Mouse (Mus musculus) forebrain, embryonic 13.5 days (tissue): ENCODE measurements around the gene C1qtnf2. TPM values are rescaled to one million over a fixed set of nuclear protein-coding genes. Genes with fewer than 3 reads are reported as not detected.

Experiments used
- ATAC-seq: fragments of 200-750 bp; cut with Nextera tagmentation; 2 replicates; pipeline ENCODE4 v1.8.0; 2017
- H3K27ac ChIP-seq: fragments of 300-500 bp; sonication (generic); 2 replicates; pipeline ENCODE4 v1.5.1; 2015; ENCODE audit warnings: inconsistent platforms, mild to moderate bottlenecking, moderate library complexity
- H3K27me3 ChIP-seq: fragments of 300-500 bp; sonication (generic); 2 replicates; pipeline ENCODE4 v1.6.1; 2015; ENCODE audit warnings: mild to moderate bottlenecking, inconsistent platforms
- H3K36me3 ChIP-seq: fragments of 300-500 bp; sonication (generic); 2 replicates; pipeline ENCODE4 v1.6.1; 2015; ENCODE audit warnings: mild to moderate bottlenecking, inconsistent platforms; ENCODE audit not compliant: poor library complexity, severe bottlenecking
- H3K4me1 ChIP-seq: fragments of 300-500 bp; sonication (generic); 2 replicates; pipeline ENCODE4 v1.6.1; 2015; ENCODE audit warnings: inconsistent platforms
- H3K4me2 ChIP-seq: fragments of 300-500 bp; sonication (generic); 2 replicates; pipeline ENCODE4 v1.6.1; 2015; ENCODE audit warnings: inconsistent platforms, mild to moderate bottlenecking, moderate library complexity
- H3K4me3 ChIP-seq: fragments of 300-500 bp; sonication (generic); 2 replicates; pipeline ENCODE4 v1.5.1; 2015; ENCODE audit warnings: mild to moderate bottlenecking, inconsistent platforms
- H3K9ac ChIP-seq: fragments of 300-500 bp; sonication (generic); 2 replicates; pipeline ENCODE4 v1.6.1; 2015; ENCODE audit warnings: mild to moderate bottlenecking, inconsistent platforms
- H3K9me3 ChIP-seq: fragments of 300-500 bp; sonication (generic); replicated peaks from 2 replicates; pipeline ENCODE4 v1.6.1; 2016; ENCODE audit warnings: inconsistent platforms
- WGBS: fragments of 180-500 bp; shearing (Covaris S2); methylation state at CpG from one replicate; pipeline ENCODE4 v1.1.7; 2015; 5-methylcytosine and 5-hydroxymethylcytosine counted together
- polyA plus RNA-seq: library from polyadenylated mRNA; unstranded; fragments of >200 nt; fragmentation: Nextera tagmentation; extraction: Ambion mirVana; gene quantifications from 2 replicates; pipeline ENCODE4 v1.2.1, GENCODE M21; 2015

The C1qtnf2 gene
- polyA plus RNA-seq, 1 experiment from 2014 or later = 2.2 TPM

DNA sequence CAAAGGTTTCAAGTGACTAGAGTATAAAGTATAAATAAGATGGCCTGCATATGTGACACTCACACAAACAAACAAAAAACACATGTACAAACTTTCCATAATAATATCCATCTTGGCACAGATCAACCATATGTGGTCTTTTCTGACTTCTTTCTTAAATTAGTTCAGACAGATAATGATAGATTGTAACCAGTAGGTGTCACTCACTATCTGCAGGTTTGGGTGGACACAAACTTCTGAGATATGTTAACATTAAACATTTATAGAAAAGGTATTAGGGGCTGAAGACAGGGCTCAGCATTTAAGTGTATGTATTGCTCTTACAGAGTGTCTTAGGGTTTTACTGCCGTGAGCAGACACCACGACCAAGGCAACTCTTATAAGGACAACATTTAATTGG is 21.8 kb upstream of the C1qtnf2 start:
- 76% methylated on average over 2 of the region's 2 CpGs for WGBS

DNA sequence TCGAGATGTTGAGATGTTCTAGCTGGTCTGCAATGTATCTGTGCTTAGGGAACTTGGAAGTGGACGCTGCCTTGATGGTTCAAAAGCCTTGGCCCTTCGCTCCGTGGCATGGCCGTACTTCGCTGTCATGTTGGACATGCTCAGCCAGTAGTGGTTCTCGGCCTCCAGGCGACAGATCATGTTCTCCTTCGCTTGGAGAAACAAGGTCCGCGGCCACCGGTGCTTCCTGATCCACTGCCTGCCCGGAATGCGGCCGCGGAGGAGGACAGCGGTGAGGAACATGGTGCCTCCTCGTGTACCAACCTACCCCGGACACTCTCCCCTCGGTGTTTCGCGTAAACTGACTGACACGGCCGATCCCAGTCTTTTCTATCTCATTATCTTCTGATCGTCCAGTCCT is 10.9 kb upstream of the C1qtnf2 start:
- no peak overlapping the region for H3K27ac ChIP-seq
- H3K4me2 ChIP-seq = no peak overlapping the region
- H3K9ac ChIP-seq = no peak overlapping the region
- no peaks in the 10 kb centered on the region for H3K4me1 ChIP-seq
- H3K27me3 ChIP-seq = no peaks in the 10 kb centered on the region
- H3K4me3 ChIP-seq = no peak overlapping the region
- no peak for ATAC-seq
- no peaks in the 10 kb centered on the region for H3K36me3 ChIP-seq
- H3K9me3 ChIP-seq = 0 out of 2 replicates have a peak, but pooled peaks cover 4% of the 10 kb centered on the region
- WGBS = 94% methylated on average over 25 of the region's 25 CpGs

More for the DNA sequence above, 21.8 kb upstream of the C1qtnf2 start:
- no peak for ATAC-seq
- H3K4me3 ChIP-seq = no peak overlapping the region
- H3K27me3 ChIP-seq = no peaks in the 10 kb centered on the region
- H3K9me3 ChIP-seq = no peaks in the 10 kb centered on the region
- H3K4me1 ChIP-seq = no peaks in the 10 kb centered on the region
- H3K36me3 ChIP-seq = peaks cover 11% of the 10 kb centered on the region
- H3K27ac ChIP-seq = no peak overlapping the region
- no peak overlapping the region for H3K4me2 ChIP-seq
- H3K9ac ChIP-seq = no peak overlapping the region

DNA sequence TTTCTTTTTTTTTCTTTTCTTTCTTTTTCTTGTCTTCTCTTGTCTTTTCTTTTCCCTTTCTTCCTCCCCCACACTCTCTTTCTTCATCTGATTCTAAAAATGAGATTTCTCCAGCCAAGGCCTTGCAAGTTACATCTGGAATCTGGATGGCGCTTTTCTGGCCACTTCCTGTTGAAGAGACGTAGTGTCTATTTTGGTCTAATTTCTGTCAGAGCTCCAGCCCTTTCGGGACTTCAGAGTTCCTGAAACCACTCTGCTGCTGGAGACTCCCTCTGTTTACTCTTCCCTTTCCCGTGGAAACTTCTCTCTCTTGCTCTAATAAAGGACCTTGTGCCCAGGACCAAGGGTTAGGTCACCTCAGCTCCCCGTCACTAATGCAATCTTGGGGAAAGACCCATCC is 4.0 kb upstream of the C1qtnf2 start:
- Histone ChIP-seq H3K27me3 (peaks cover 4% of the 10 kb centered on the region; the same call in 1 of the 2 replicates), H3K4me2 (no peak overlapping the region), H3K9ac (no peak overlapping the region), H3K9me3 (no peaks in the 10 kb centered on the region), H3K4me3 (no peak overlapping the region), H3K4me1 (peaks cover 7% of the 10 kb centered on the region), H3K36me3 (no peaks in the 10 kb centered on the region), H3K27ac (no peak overlapping the region)
- 78% methylated on average over 5 of the region's 5 CpGs for WGBS
- no peak for ATAC-seq

DNA sequence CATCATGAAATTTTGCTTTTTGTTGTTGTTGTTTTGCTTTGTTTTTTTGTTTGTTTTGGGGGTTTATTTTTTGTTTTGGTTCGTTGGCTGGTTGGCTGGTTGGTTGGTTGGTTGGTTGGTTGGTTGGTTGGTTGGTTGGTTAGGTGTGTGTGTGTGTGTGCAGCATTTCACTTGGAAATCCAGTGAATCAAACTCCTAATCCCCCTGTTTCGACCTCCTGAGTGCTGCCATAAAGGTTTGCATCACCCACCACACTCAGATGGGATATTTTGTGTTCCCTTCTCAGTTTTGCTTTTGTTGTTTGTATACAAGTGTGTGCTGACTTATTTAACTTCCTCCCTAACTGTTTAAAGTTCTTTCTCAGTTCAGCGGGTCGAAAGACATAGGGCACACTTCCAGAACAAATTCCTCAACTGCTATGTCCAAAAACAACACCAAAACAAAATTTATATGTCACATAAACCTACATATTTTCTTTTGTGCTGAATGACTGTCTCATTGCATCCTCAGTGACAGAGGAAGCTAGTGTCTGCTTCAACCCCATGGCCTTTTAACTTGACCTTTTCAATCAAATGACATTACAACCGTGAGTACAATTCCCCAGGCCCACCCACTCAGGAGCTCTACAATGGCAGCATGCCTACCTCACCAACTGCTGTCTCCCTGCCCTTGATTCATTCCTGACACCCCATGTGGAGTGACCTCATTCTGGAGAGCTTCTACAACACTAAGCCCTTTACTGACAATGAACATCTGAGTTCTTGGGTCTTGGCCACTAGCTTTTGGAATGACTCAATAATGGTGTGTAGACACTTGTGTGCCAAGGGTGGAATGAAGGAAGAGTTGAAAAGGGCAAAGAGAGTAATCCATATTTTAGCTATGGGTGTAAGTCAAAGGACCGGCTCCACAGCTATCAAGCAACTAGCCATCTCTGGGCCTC is 2.9 kb upstream of the C1qtnf2 start:
- Histone ChIP-seq H3K36me3 (no peaks in the 10 kb centered on the region), H3K4me2 (no peak overlapping the region), H3K27me3 (peaks cover 4% of the 10 kb centered on the region; the same call in 1 of the 2 replicates), H3K4me1 (peaks cover 7% of the 10 kb centered on the region), H3K9ac (no peak overlapping the region), H3K9me3 (no peaks in the 10 kb centered on the region), H3K27ac (no peak overlapping the region), H3K4me3 (no peak overlapping the region)
- no peak for ATAC-seq
- whole genome bisulfite sequencing = 72% methylated on average over 6 of the region's 6 CpGs

DNA sequence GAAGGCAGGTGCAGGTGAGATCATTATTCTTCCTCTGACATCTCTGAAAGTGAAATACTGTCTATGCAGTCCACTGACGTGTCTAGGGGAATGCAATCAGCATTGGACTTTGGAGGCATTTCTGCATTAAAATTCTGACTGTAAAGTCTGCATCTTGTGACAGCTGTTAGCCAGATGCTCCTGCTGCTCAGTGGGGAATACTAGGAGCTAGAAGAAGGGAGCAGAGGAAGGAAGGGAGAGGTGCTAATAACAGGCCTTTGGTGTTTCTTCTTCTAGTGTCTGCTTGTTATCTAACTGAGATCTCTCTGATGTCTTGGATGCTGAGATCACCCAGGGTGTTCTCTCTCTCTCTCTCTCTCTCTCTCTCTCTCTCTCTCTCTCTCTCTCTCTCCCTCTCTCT is 961 bp upstream of the C1qtnf2 start:
- Histone ChIP-seq H3K27ac (no peak overlapping the region), H3K27me3 (peaks cover 4% of the 10 kb centered on the region; the same call in 1 of the 2 replicates), H3K4me3 (no peak overlapping the region), H3K4me2 (no peak overlapping the region), H3K9me3 (no peaks in the 10 kb centered on the region), H3K36me3 (no peaks in the 10 kb centered on the region), H3K9ac (no peak overlapping the region), H3K4me1 (peaks cover 7% of the 10 kb centered on the region)
- no peak for ATAC-seq
- WGBS = 82% methylated on average over 1 of the region's 1 CpGs

DNA sequence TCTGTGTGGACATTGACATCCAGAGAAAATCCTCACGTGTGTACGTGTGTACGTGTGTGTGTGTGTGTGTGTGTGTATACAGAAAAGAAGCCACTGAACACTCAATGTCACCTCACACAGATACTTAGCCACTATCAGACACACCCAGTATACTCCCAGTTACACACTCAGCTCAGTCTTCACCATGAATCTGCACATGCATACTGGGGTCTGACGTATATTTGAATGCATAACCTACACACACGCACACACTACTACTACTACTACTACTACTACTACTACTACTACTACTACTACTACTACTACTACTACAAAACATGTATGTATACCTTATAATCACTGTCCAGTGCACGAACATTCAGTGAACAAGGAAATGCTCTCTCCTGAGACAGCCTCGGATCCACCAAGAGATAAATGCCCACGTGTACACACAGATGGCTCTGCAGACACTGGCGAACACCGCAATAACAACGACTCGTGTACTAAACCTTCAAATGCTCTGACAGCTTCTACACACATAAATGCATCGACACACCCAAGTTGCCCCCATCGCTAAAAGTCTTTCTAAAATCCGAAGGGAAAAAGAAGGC is 346 bp upstream of the C1qtnf2 start:
- H3K9me3 ChIP-seq = no peaks in the 10 kb centered on the region
- peak overlapping the region; percentile 35 for H3K4me3 ChIP-seq
- 59% methylated on average over 15 of the region's 15 CpGs for WGBS
- H3K27me3 ChIP-seq = peaks cover 4% of the 10 kb centered on the region; the same call in 1 of the 2 replicates
- no peaks in the 10 kb centered on the region for H3K36me3 ChIP-seq
- ATAC-seq = peak; percentile 61
- H3K4me2 ChIP-seq = peak overlapping the region; percentile 63
- H3K4me1 ChIP-seq = peaks cover 7% of the 10 kb centered on the region
- H3K27ac ChIP-seq = no peak overlapping the region
- no peak overlapping the region for H3K9ac ChIP-seq

DNA sequence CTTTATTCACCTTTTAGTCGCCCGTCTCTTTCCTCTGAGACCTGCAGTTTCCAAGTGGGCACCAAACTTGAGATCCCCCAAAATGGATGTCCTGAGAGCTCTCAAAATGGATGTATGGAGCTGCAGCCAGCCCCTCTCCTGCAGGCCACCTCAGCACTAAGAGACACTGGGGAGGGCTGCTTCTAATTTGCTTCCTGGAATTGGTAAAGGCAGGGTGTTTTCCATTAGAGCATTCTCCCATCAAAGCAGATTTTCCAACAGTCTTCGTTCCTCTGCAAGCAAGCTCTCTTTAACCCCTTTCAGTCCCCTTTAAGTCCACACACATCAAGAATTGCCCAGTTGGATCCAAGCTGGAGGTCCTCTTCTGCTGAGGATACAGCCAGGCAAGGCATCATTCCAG is 5.3 kb downstream of the C1qtnf2 start:
- WGBS = 96% methylated on average over 3 of the region's 3 CpGs
- Histone ChIP-seq H3K4me3 (no peak overlapping the region), H3K4me1 (peaks cover 6% of the 10 kb centered on the region), H3K9me3 (no peaks in the 10 kb centered on the region), H3K27me3 (peaks cover 4% of the 10 kb centered on the region), H3K36me3 (no peaks in the 10 kb centered on the region), H3K9ac (no peak overlapping the region), H3K27ac (no peak overlapping the region), H3K4me2 (no peak overlapping the region)
- ATAC-seq = no peak

DNA sequence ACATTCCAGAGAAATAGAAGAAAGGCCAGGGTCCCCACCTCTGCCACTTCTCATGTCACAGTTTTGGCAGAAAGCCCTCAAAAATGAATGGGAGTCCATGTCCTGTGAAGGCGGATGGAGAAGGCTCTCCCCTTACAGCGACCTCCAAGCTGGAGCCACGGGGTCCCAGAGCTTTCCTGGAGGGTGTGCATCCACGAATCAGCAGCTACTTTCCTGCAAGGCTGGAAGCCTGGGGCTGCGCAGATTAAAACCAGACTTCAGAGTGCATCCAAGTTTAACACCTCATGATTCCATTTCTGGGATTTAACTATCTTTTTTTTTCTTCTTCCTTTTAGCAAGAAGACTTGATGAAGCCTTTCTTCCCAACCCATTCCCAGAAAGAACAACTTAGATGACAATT is 6.5 kb downstream of the C1qtnf2 start:
- peaks cover 8% of the 10 kb centered on the region; the same call in 1 of the 2 replicates for H3K4me1 ChIP-seq
- H3K4me2 ChIP-seq = no peak overlapping the region
- ATAC-seq = no peak
- no peaks in the 10 kb centered on the region for H3K36me3 ChIP-seq
- H3K9ac ChIP-seq = no peak overlapping the region
- H3K27me3 ChIP-seq = no peaks in the 10 kb centered on the region; the same call in 1 of the 2 replicates
- no peak overlapping the region for H3K4me3 ChIP-seq
- H3K9me3 ChIP-seq = no peaks in the 10 kb centered on the region
- 57% methylated on average over 5 of the region's 5 CpGs for WGBS
- no peak overlapping the region for H3K27ac ChIP-seq

DNA sequence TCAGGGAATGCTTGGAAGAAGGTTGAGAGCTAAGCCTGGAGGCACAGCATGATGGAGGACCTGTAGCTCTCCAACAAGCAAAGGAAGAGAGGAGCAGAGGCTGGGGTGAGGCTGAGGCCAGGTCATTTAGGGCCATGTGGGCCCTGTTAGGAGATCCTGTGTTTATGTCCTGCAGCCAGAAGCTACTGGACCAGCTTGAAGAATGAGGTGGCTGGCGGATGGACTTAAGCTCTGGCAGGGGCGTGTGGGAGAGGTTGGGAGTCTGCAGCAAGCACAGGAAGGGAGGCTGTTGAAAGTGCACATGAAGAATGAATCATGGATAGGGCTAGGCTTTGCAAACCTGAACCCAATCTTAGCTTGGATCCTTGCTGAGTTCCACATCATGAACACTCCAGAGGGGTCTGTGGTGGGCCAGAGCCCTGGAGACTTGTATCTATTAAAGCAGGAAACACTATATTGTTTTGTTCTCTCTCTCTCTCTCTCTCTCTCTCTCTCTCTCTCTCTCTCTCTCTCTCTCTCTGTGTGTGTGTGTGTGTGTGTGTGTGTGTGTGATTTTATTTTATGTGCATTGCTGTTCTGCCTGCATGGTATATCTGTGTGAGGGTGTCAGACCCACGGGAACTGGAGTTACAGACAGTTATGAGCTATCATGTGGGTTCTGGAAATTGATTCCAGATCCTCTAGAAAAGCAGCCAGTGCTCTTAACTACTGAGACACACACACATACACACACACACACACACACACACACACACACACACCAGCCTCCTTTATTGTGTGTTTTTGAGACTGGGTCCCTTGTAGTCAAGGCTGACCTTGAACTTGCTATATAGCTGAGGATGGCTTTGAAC is 7.8 kb downstream of the C1qtnf2 start:
- Histone ChIP-seq H3K36me3 (no peaks in the 10 kb centered on the region), H3K27ac (no peak overlapping the region), H3K4me2 (no peak overlapping the region), H3K4me3 (no peak overlapping the region), H3K9ac (no peak overlapping the region), H3K4me1 (peaks cover 8% of the 10 kb centered on the region; the same call in 1 of the 2 replicates), H3K9me3 (no peaks in the 10 kb centered on the region), H3K27me3 (no peaks in the 10 kb centered on the region; the same call in 1 of the 2 replicates)
- WGBS = 63% methylated on average over 3 of the region's 3 CpGs
- no peak for ATAC-seq

DNA sequence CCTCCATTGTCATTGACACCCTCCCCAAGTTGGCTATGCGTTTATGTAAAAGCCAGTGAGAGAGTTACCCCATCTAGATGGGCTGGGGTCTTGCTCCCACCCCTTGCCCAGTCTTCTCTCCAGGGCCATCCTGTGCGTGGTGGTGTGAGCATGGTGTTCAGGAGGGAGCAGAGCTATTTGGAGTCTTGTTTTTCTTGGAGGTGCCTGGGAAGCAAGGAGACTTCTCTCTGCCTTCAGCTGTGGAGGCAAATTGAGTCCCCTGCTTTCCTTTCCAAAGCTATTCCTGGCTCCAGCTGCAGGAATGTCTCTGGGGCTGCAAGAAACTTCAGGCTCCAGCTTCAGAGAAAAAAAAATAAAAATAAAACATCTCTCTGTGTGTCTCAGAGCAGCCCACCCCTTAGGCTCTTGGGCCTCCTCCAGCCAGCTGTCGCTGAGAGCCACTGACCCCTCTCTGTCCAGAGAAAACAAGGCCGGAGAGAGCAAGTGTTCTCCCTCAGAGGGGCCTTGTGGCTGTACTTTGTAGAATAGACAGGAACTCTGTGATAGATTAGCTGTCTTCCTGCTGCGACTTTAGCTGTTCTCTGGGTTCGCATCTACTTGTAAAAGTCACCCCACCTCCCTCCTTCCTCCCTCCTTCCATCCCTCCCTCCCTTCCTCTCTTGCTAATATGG is 9.2 kb downstream of the C1qtnf2 start:
- no peaks in the 10 kb centered on the region for H3K9me3 ChIP-seq
- peaks cover 8% of the 10 kb centered on the region; the same call in 1 of the 2 replicates for H3K4me1 ChIP-seq
- no peaks in the 10 kb centered on the region for H3K36me3 ChIP-seq
- no peak overlapping the region for H3K4me2 ChIP-seq
- no peaks in the 10 kb centered on the region; the same call in 1 of the 2 replicates for H3K27me3 ChIP-seq
- 62% methylated on average over 6 of the region's 6 CpGs for WGBS
- H3K9ac ChIP-seq = no peak overlapping the region
- ATAC-seq = no peak
- no peak overlapping the region for H3K4me3 ChIP-seq
- H3K27ac ChIP-seq = no peak overlapping the region

DNA sequence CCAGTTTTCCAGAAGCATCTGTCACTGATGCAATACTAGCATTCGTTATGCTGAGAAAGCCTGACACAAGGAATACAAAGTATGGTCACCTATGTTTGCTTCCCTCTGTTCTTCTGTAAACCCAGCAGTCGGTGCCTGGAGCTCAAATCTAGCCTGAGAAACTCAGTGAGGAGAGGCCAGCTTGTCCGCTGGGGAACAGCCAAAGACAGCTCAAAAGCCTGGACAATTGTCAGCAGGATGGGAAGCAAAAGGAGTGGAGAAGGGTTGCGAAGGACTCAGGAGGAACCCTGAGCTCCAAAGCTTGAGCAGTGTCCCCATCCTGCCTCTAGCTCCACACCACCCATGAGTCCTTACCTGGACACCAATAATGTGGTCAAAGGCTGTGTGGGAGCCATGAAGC is 10.0 kb downstream of the C1qtnf2 start:
- H3K36me3 ChIP-seq = no peaks in the 10 kb centered on the region
- peaks cover 8% of the 10 kb centered on the region; the same call in 1 of the 2 replicates for H3K4me1 ChIP-seq
- 78% methylated on average over 4 of the region's 4 CpGs for WGBS
- ATAC-seq = no peak
- H3K4me3 ChIP-seq = no peak overlapping the region
- H3K4me2 ChIP-seq = no peak overlapping the region
- H3K9ac ChIP-seq = no peak overlapping the region
- no peak overlapping the region for H3K27ac ChIP-seq
- no peaks in the 10 kb centered on the region for H3K9me3 ChIP-seq
- H3K27me3 ChIP-seq = no peaks in the 10 kb centered on the region; the same call in 1 of the 2 replicates
